Mouse (Mus musculus): ENCODE results near the gene Cdkl3. TPM values are rescaled to one million over a fixed set of nuclear protein-coding genes. Genes with fewer than 3 reads are reported as not detected.

Cdkl3 gene
- 13.2 and 13.6 TPM in 2 replicates for polyA plus RNA-seq (2014; fragmentation: Nextera tagmentation; extraction: Ambion mirVana)

GRCm38 (mm10) chr11:52003772-52004528 is at the start of gene Cdkl3:
Cdkl3 (plus strand) TSS chr11:52004221.
- H3K27ac ChIP-seq (ENCODE audit: low read depth, low read length), result peak within 1 kb of the TSS; percentile 73
- ATAC-seq (replicated peaks; ENCODE audit: low FRiP score), result peak; percentile 88
- H3K9me3 ChIP-seq (ENCODE audit: control insufficient read depth, low read length), result no peaks in the 10 kb centered on the region
- peak; percentile 96 for DNase-seq (ENCODE audit: low spot score)
- H3K9ac ChIP-seq (ENCODE audit: low read length), result peak within 1 kb of the TSS; percentile 77
- H3K27me3 ChIP-seq (ENCODE audit: control insufficient read depth, insufficient read depth, low read length), result no peaks in the 10 kb centered on the region
- peak within 1 kb of the TSS; percentile 74 for H3K4me3 ChIP-seq (ENCODE audit: low read depth, low read length)
- H3K4me2 ChIP-seq (ENCODE audit: low read depth, low read length, severe bottlenecking), result peak within 1 kb of the TSS; percentile 57
- H3K4me1 ChIP-seq (replicated peaks; ENCODE audit: control insufficient read depth, insufficient read depth, low read length), result peaks cover 8% of the 10 kb centered on the region; the same call in 1 of the 2 replicates
- no peaks in the 10 kb centered on the region for H3K36me3 ChIP-seq (ENCODE audit: control insufficient read depth, insufficient read depth, low read length)
- WGBS, result under 1% methylated on average over 51 of the region's 51 CpGs

- H3K4me3 ChIP-seq (ENCODE audit: low read depth, low read length), result no peak overlapping the region
- H3K4me1 ChIP-seq (replicated peaks; ENCODE audit: control insufficient read depth, insufficient read depth, low read length), result no peaks in the 10 kb centered on the region
- H3K36me3 ChIP-seq (ENCODE audit: control insufficient read depth, insufficient read depth, low read length), result no peaks in the 10 kb centered on the region
- no peak for ATAC-seq (replicated peaks; ENCODE audit: low FRiP score)
- no peaks in the 10 kb centered on the region for H3K9me3 ChIP-seq (ENCODE audit: control insufficient read depth, low read length)
- no peak overlapping the region for H3K9ac ChIP-seq (ENCODE audit: low read length)
- H3K4me2 ChIP-seq (ENCODE audit: low read depth, low read length, severe bottlenecking), result no peak overlapping the region
- 84% methylated on average over 9 of the region's 9 CpGs for WGBS
- no peaks in the 10 kb centered on the region for H3K27me3 ChIP-seq (ENCODE audit: control insufficient read depth, insufficient read depth, low read length)
- H3K27ac ChIP-seq (ENCODE audit: low read depth, low read length), result no peak overlapping the region
- no peak for DNase-seq (ENCODE audit: low spot score)
These were observed 47.9 kb upstream of the Cdkl3 start for GRCm38 (mm10) chr11:51956112-51956511.

- WGBS, result 90% methylated on average over 4 of the region's 4 CpGs
These were observed 46.3 kb upstream of the Cdkl3 start for GRCm38 (mm10) chr11:51957760-51958159.

GRCm38 (mm10) chr11:51959511-51959910 is 44.5 kb upstream of the Cdkl3 start:
- H3K27ac ChIP-seq (ENCODE audit: low read depth, low read length), result no peak overlapping the region
- H3K4me3 ChIP-seq (ENCODE audit: low read depth, low read length), result no peak overlapping the region
- H3K4me1 ChIP-seq (replicated peaks; ENCODE audit: control insufficient read depth, insufficient read depth, low read length), result no peaks in the 10 kb centered on the region
- no peaks in the 10 kb centered on the region for H3K27me3 ChIP-seq (ENCODE audit: control insufficient read depth, insufficient read depth, low read length)
- no peaks in the 10 kb centered on the region for H3K36me3 ChIP-seq (ENCODE audit: control insufficient read depth, insufficient read depth, low read length)
- no peak overlapping the region for H3K9ac ChIP-seq (ENCODE audit: low read length)
- 84% methylated on average over 5 of the region's 5 CpGs for WGBS
- ATAC-seq (replicated peaks; ENCODE audit: low FRiP score), result no peak
- no peak overlapping the region for H3K4me2 ChIP-seq (ENCODE audit: low read depth, low read length, severe bottlenecking)
- no peak for DNase-seq (ENCODE audit: low spot score)
- no peaks in the 10 kb centered on the region for H3K9me3 ChIP-seq (ENCODE audit: control insufficient read depth, low read length)

More at GRCm38 (mm10) chr11:51957760-51958159, 46.3 kb upstream of the Cdkl3 start:
- DNase-seq (ENCODE audit: low spot score), result no peak
- ATAC-seq (replicated peaks; ENCODE audit: low FRiP score), result no peak
- Histone ChIP-seq H3K36me3 (ENCODE audit: control insufficient read depth, insufficient read depth, low read length) (no peaks in the 10 kb centered on the region), H3K4me3 (ENCODE audit: low read depth, low read length) (no peak overlapping the region), H3K9ac (ENCODE audit: low read length) (no peak overlapping the region), H3K27ac (ENCODE audit: low read depth, low read length) (no peak overlapping the region), H3K9me3 (ENCODE audit: control insufficient read depth, low read length) (no peaks in the 10 kb centered on the region), H3K4me1 (replicated peaks; ENCODE audit: control insufficient read depth, insufficient read depth, low read length) (no peaks in the 10 kb centered on the region), H3K27me3 (ENCODE audit: control insufficient read depth, insufficient read depth, low read length) (no peaks in the 10 kb centered on the region), H3K4me2 (ENCODE audit: low read depth, low read length, severe bottlenecking) (no peak overlapping the region)

- DNase-seq (ENCODE audit: low spot score) (no peak), ATAC-seq (replicated peaks; ENCODE audit: low FRiP score) (no peak)
- H3K27ac ChIP-seq (ENCODE audit: low read depth, low read length), result no peak overlapping the region
- no peaks in the 10 kb centered on the region for H3K36me3 ChIP-seq (ENCODE audit: control insufficient read depth, insufficient read depth, low read length)
- no peaks in the 10 kb centered on the region for H3K9me3 ChIP-seq (ENCODE audit: control insufficient read depth, low read length)
- no peaks in the 10 kb centered on the region for H3K4me1 ChIP-seq (replicated peaks; ENCODE audit: control insufficient read depth, insufficient read depth, low read length)
- no peak overlapping the region for H3K9ac ChIP-seq (ENCODE audit: low read length)
- no peak overlapping the region for H3K4me3 ChIP-seq (ENCODE audit: low read depth, low read length)
- 93% methylated on average over 4 of the region's 4 CpGs for WGBS
- H3K4me2 ChIP-seq (ENCODE audit: low read depth, low read length, severe bottlenecking), result no peak overlapping the region
- H3K27me3 ChIP-seq (ENCODE audit: control insufficient read depth, insufficient read depth, low read length), result no peaks in the 10 kb centered on the region
These were observed 44.0 kb upstream of the Cdkl3 start for GRCm38 (mm10) chr11:51960061-51960460.

- Histone ChIP-seq H3K9me3 (ENCODE audit: control insufficient read depth, low read length) (no peaks in the 10 kb centered on the region), H3K4me2 (ENCODE audit: low read depth, low read length, severe bottlenecking) (no peak overlapping the region), H3K4me1 (replicated peaks; ENCODE audit: control insufficient read depth, insufficient read depth, low read length) (no peaks in the 10 kb centered on the region), H3K4me3 (ENCODE audit: low read depth, low read length) (no peak overlapping the region), H3K27ac (ENCODE audit: low read depth, low read length) (no peak overlapping the region), H3K9ac (ENCODE audit: low read length) (no peak overlapping the region), H3K36me3 (ENCODE audit: control insufficient read depth, insufficient read depth, low read length) (no peaks in the 10 kb centered on the region), H3K27me3 (ENCODE audit: control insufficient read depth, insufficient read depth, low read length) (no peaks in the 10 kb centered on the region)
- 74% methylated on average over 11 of the region's 11 CpGs for WGBS
- DNase-seq (ENCODE audit: low spot score) (no peak), ATAC-seq (replicated peaks; ENCODE audit: low FRiP score) (no peak)
These were observed 43.0 kb upstream of the Cdkl3 start for GRCm38 (mm10) chr11:51960967-51961471.

GRCm38 (mm10) chr11:51961761-51962160 is 42.3 kb upstream of the Cdkl3 start:
- no peak for DNase-seq (ENCODE audit: low spot score)
- ATAC-seq (replicated peaks; ENCODE audit: low FRiP score), result no peak
- H3K9me3 ChIP-seq (ENCODE audit: control insufficient read depth, low read length), result no peaks in the 10 kb centered on the region
- H3K27me3 ChIP-seq (ENCODE audit: control insufficient read depth, insufficient read depth, low read length), result no peaks in the 10 kb centered on the region
- H3K4me3 ChIP-seq (ENCODE audit: low read depth, low read length), result no peak overlapping the region
- 90% methylated on average over 8 of the region's 8 CpGs for WGBS
- H3K9ac ChIP-seq (ENCODE audit: low read length), result no peak overlapping the region
- no peak overlapping the region for H3K27ac ChIP-seq (ENCODE audit: low read depth, low read length)
- no peak overlapping the region for H3K4me2 ChIP-seq (ENCODE audit: low read depth, low read length, severe bottlenecking)
- H3K4me1 ChIP-seq (replicated peaks; ENCODE audit: control insufficient read depth, insufficient read depth, low read length), result no peaks in the 10 kb centered on the region
- no peaks in the 10 kb centered on the region for H3K36me3 ChIP-seq (ENCODE audit: control insufficient read depth, insufficient read depth, low read length)

GRCm38 (mm10) chr11:51962277-51962676 is 41.7 kb upstream of the Cdkl3 start:
- Histone ChIP-seq H3K9ac (ENCODE audit: low read length) (no peak overlapping the region), H3K4me1 (replicated peaks; ENCODE audit: control insufficient read depth, insufficient read depth, low read length) (no peaks in the 10 kb centered on the region), H3K4me3 (ENCODE audit: low read depth, low read length) (no peak overlapping the region), H3K4me2 (ENCODE audit: low read depth, low read length, severe bottlenecking) (no peak overlapping the region), H3K36me3 (ENCODE audit: control insufficient read depth, insufficient read depth, low read length) (no peaks in the 10 kb centered on the region), H3K9me3 (ENCODE audit: control insufficient read depth, low read length) (no peaks in the 10 kb centered on the region), H3K27me3 (ENCODE audit: control insufficient read depth, insufficient read depth, low read length) (no peaks in the 10 kb centered on the region), H3K27ac (ENCODE audit: low read depth, low read length) (no peak overlapping the region)
- no peak for ATAC-seq (replicated peaks; ENCODE audit: low FRiP score)
- 91% methylated on average over 7 of the region's 7 CpGs for WGBS
- DNase-seq (ENCODE audit: low spot score), result no peak

- Histone ChIP-seq H3K36me3 (ENCODE audit: control insufficient read depth, insufficient read depth, low read length) (peaks cover 7% of the 10 kb centered on the region), H3K4me1 (replicated peaks; ENCODE audit: control insufficient read depth, insufficient read depth, low read length) (0 out of 2 replicates have a peak, but pooled peaks cover 4% of the 10 kb centered on the region), H3K9ac (ENCODE audit: low read length) (no peak overlapping the region), H3K27me3 (ENCODE audit: control insufficient read depth, insufficient read depth, low read length) (no peaks in the 10 kb centered on the region), H3K4me2 (ENCODE audit: low read depth, low read length, severe bottlenecking) (no peak overlapping the region), H3K4me3 (ENCODE audit: low read depth, low read length) (no peak overlapping the region), H3K27ac (ENCODE audit: low read depth, low read length) (no peak overlapping the region), H3K9me3 (ENCODE audit: control insufficient read depth, low read length) (no peaks in the 10 kb centered on the region)
- WGBS, result 88% methylated on average over 5 of the region's 5 CpGs
- DNase-seq (ENCODE audit: low spot score) (no peak), ATAC-seq (replicated peaks; ENCODE audit: low FRiP score) (no peak)
These were observed 37.4 kb upstream of the Cdkl3 start for GRCm38 (mm10) chr11:51966651-51967050.

Data from forebrain, embryonic 11.5 days (tissue).